Mouse (Mus musculus) gastrocnemius, postnatal 14 days (tissue): Measurements from ENCODE around the gene Mboat2. TPM values are rescaled to one million over a fixed set of nuclear protein-coding genes. Genes with fewer than 3 reads are reported as not detected.

Experiments
- DNase-seq: peaks from one replicate; pipeline ENCODE4 v3.0.0; 2021; ENCODE audit warnings: mixed read lengths
- intact Hi-C: fragments of 180-260 bp; cut with DNase I; formaldehyde crosslinking; loops from one replicate; pipeline ENCODE4 v1.15.1; 2025; ENCODE audit warnings: low total_unique reads
- total RNA-seq, 2 experiments: library from RNA; stranded (reverse); gene quantifications; 2 replicates each; pipeline ENCODE4 v1.2.3; 2021

Gene Mboat2
- total RNA-seq, 2 experiments from 2014 or later = 7.2 to 7.7 TPM

DNA sequence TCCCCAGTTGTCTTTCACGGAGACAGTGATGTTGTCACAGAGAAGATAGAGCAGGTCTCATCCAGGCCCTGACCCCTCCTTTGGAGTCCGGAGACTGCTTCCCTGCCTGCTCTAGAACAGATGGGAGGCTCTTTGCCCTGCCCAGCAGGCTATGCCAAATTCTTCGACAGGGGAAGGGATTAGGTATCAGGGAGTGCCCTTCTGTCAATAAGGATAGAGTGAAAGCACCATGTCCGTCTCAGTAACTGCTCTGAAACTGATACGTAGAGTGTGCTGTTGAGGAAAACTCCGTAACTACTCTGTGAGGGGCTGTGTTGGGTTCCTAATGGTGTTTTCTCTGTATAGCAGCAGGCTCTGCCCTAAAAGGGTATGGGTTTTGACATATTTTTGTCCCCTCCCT lies 101.4 kb downstream of the Mboat2 start:
- intact Hi-C loops = no loop called here
- DNase-seq = peak; percentile 28

GRCm38 (mm10) chr12:24933206-24933775 lies 102.6 kb downstream of the Mboat2 start:
- intact Hi-C loops = no loop called here
- no peak for DNase-seq

DNA sequence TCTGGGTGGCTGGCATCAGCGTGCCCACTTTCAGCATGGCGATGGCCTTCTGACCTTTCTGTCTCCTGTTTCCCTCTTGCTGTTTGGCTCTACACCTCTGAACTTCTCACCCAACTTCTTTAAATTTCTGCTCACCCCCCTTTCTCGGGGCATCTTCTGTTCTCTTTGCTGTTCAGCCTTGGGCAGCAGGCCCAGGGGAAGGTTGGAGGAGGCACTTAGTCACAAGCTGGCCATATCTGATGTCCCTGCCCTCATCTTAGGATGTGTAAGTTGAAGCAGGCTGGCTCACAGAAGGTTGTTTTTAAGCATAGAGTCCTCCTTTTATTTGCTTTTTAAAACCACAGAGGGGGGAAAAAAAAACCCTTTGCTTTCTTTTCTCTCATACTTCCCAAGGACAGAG lies 103.3 kb downstream of the Mboat2 start:
- DNase-seq = no peak
- intact Hi-C loops = no loop called here

DNA sequence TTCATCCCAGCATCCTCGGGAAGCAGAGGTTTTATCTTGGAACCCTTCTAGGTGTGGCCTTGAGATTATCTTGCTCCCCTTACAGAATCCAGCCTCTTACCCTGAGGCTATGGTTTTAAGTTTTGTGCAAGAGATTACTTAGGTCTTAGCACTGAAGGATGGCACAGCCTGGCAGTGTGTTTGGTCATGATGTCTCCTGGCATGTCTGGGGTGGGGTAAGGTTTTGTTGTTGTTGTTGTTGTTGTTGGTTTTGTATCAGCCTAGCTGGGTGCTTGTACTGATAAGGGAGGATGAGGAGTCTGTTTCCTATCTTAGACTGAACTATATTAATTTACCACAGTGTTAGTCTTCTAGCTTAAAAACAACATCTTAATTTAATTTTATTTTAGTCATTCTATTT lies 105.6 kb downstream of the Mboat2 start:
- intact Hi-C loops = no loop called here
- no peak for DNase-seq

DNA sequence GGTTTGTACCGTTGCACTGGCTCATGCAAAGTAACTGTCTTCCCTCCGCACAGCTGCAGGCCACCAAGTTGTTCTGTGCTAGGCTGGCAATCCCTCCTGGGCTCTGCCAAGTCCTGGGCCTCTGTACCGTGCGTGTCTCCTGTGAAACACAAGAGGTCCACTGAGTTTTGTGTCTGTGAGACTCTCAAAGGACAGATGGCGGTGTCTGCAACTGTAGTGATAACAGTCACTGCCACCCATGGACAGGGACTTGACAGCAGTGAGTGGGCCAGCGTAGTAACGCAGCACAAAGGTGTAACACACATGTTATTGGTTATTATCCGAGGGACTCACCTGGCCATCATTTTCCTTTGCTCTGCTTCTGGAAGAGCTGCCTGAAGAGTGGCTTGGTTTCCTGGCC lies 108.7 kb downstream of the Mboat2 start:
- DNase-seq = no peak
- intact Hi-C loops = no loop called here

- DNase-seq = no peak
- intact Hi-C loops = no loop called here
Observed at GRCm38 (mm10) chr12:24942619-24943287, 112.1 kb downstream of the Mboat2 start.

GRCm38 (mm10) chr12:24943427-24943826 lies 112.7 kb downstream of the Mboat2 start:
- intact Hi-C loops = no loop called here
- no peak for DNase-seq

- DNase-seq = no peak
- intact Hi-C loops = no loop called here
Observed at GRCm38 (mm10) chr12:24944597-24944996, 113.9 kb downstream of the Mboat2 start.

- no peak for DNase-seq
- intact Hi-C loops = no loop called here
Observed at GRCm38 (mm10) chr12:24947065-24947464, 116.4 kb downstream of the Mboat2 start.

DNA sequence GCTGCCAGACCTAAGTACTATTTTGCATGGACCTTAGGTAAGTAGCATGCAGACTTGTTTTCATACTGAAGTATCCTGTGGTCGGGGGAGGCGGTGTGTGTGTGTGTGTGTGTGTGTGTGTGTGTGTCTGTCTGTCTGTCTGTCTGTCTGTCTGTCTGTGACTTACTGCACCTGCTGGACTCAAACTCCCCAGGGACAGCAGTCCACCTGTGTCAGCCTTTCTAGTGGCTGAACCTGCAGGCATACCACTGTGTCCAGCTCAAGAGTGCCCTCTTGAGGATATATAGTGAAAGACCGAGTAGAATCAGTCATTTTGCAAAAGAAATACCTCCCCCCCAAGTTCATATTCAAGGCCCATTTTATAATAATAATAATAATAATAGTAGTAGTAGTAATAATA lies 117.7 kb downstream of the Mboat2 start:
- DNase-seq = no peak
- intact Hi-C loops = loop anchor here (2.0 kb wide), 1 partner anchor 232 kb away; no protein-coding TSS in a partner anchor

DNA sequence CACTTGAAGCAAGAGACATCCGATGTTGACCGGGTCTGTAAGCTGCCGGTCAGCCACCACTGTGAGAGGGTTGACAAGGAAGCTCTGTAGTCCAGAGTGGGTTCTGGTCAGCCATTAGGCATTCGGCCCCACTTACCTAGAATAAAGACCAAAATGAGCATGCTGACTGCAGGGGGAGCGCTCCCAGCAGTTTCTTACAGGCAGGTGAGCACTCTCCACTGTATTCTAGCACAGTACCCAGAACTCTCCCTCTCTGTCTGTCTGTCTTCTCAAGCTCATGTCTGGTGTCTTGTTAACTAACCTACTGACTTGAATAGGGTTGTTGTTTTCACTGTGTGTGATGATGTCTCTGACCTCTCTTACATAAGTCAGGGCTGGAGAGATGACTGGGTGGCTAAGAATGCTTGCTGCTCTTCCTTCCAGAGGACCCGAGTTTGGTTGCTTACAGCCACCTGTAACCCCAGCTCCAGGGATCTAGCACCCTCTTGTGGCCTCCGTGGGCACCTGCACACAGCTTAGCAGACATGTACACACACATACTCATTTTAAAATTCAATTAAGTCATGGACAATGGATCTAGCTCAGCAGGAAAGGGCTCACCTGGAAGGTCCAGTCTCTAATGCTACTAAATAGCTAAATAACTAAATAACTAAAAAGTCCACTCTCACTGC lies 119.8 kb downstream of the Mboat2 start:
- intact Hi-C loops = loop anchor here (10.0 kb wide), 1 partner anchor 316 kb away; no protein-coding TSS in a partner anchor

GRCm38 (mm10) chr12:24952147-24952546 lies 121.5 kb downstream of the Mboat2 start:
- intact Hi-C loops = loop anchor here (10.0 kb wide), 1 partner anchor 317 kb away; no protein-coding TSS in a partner anchor
- DNase-seq = peak; percentile 53

More for the DNA sequence above, 119.8 kb downstream of the Mboat2 start:
- no peak for DNase-seq

DNA sequence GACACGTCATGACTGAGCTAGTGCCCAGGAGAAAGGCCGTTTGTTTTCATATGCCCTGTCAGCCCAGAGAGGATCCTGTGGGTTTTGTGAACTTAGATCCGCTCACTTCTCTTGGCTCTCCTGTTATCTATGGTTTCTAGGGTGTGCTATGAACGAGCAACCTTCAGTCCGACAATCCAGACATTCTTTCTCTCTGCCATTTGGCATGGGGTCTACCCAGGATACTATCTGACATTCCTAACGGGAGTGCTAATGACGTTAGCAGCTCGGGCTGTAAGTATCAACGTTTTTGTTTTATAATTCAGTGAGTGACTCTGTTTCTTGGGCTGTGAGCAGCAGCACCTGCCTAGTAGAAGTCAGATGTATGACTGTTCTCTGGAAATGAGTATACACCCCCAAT lies 124.5 kb downstream of the Mboat2 start:
- intact Hi-C loops = loop anchor here (10.0 kb wide), 1 partner anchor 320 kb away; no protein-coding TSS in a partner anchor
- DNase-seq = no peak

- DNase-seq = no peak
- intact Hi-C loops = loop anchor here (10.0 kb wide), 1 partner anchor 324 kb away; no protein-coding TSS in a partner anchor
Observed at GRCm38 (mm10) chr12:24958526-24958925, 127.8 kb downstream of the Mboat2 start.

- intact Hi-C loops = no loop called here
- no peak for DNase-seq
Observed at GRCm38 (mm10) chr12:24961821-24962220, 131.1 kb downstream of the Mboat2 start.

GRCm38 (mm10) chr12:24962362-24962967 lies 131.8 kb downstream of the Mboat2 start:
- DNase-seq = no peak
- intact Hi-C loops = no loop called here

- no peak for DNase-seq
- intact Hi-C loops = no loop called here
Observed at GRCm38 (mm10) chr12:24963393-24964022, 132.8 kb downstream of the Mboat2 start.

DNA sequence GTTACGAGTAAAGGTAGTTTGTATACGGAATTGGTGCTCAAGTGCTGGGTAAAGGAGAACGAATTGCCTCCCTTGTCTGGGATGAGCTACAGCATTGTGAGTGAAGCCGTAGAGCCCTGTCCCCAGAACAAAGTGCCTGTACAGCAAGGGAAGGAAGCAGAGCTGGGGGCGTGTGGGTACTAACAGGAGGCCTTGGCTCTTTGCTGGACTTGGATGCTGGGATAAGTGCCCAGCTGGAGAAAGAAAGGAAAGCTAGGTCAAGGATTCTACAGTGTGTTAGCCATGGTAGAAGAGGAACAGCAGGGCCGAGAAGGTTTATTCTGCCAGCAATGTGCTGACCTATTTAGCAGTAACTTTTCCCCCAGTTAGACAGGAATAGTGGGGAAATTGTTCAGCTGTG lies 134.7 kb downstream of the Mboat2 start:
- DNase-seq = no peak
- intact Hi-C loops = no loop called here

- intact Hi-C loops = no loop called here
- no peak for DNase-seq
Observed at GRCm38 (mm10) chr12:24966046-24966445, 135.4 kb downstream of the Mboat2 start.
